Mouse (Mus musculus): ENCODE data around the gene Il12b. TPM values are rescaled to one million over a fixed set of nuclear protein-coding genes. Genes with fewer than 3 reads are reported as not detected.
"Not testable (repeated sequence)": the region's sequence is repeated elsewhere in the genome, so short reads cannot be mapped to it uniquely, and the experiment has no call there.

Gene Il12b
- polyA plus RNA-seq, 1 experiment from 2014 or later: not detected

- not testable (repeated sequence) for H3K4me2 ChIP-seq (ENCODE audit: low read length); H3K4me3 ChIP-seq (ENCODE audit: low read depth, low read length); H3K9ac ChIP-seq (ENCODE audit: low read length); H3K9me3 ChIP-seq (replicated peaks; ENCODE audit: control insufficient read depth, low read length); DNase-seq (ENCODE audit: low spot score); H3K4me1 ChIP-seq (ENCODE audit: control insufficient read depth, insufficient read depth, low read length); ATAC-seq; H3K27me3 ChIP-seq (replicated peaks; ENCODE audit: control insufficient read depth, insufficient read depth, low read length); H3K27ac ChIP-seq (ENCODE audit: low read depth, low read length)
- 94% methylated on average over 5 of the region's 5 CpGs for WGBS
- peaks cover 23% of the 10 kb centered on the region for H3K36me3 ChIP-seq (ENCODE audit: control insufficient read depth, insufficient read depth, low read length)
These were observed 52.2 kb downstream of the Il12b start for GRCm38 (mm10) chr11:44452016-44452415.

DNA sequence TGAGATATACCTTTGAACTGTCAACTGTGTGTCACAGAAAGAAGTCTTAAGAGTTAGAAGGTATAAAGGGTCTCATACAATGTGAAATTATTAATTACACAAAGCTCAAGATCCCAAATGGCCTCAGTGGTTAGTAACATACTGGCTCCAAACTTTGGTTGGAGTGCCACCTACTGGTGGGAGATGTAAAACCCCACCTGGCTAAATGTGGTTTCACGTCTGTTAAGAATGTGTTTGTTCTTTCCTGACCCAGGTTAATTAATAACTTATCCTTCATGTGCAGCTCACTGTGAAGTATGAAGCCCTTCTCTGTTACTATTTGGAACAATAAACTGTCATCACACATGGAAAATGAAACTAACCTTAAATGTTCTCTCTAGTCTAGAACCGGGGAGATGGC, 53.6 kb downstream of the Il12b start:
- Histone ChIP-seq H3K27me3 (replicated peaks; ENCODE audit: control insufficient read depth, insufficient read depth, low read length) (no peaks in the 10 kb centered on the region), H3K36me3 (ENCODE audit: control insufficient read depth, insufficient read depth, low read length) (peaks cover 32% of the 10 kb centered on the region), H3K9me3 (replicated peaks; ENCODE audit: control insufficient read depth, low read length) (no peaks in the 10 kb centered on the region), H3K27ac (ENCODE audit: low read depth, low read length) (no peak overlapping the region), H3K4me3 (ENCODE audit: low read depth, low read length) (no peak overlapping the region), H3K4me2 (ENCODE audit: low read length) (no peak overlapping the region), H3K4me1 (ENCODE audit: control insufficient read depth, insufficient read depth, low read length) (no peaks in the 10 kb centered on the region), H3K9ac (ENCODE audit: low read length) (no peak overlapping the region)
- DNase-seq (ENCODE audit: low spot score) (peak; percentile 75), ATAC-seq (0 out of 2 replicates have a peak, but pooled peaks have one; percentile 63)
- WGBS: 68% methylated on average over 2 of the region's 2 CpGs

- 73% methylated on average over 6 of the region's 6 CpGs for WGBS
- peaks cover 58% of the 10 kb centered on the region for H3K36me3 ChIP-seq (ENCODE audit: control insufficient read depth, insufficient read depth, low read length)
- no peaks in the 10 kb centered on the region for H3K4me1 ChIP-seq (ENCODE audit: control insufficient read depth, insufficient read depth, low read length)
- H3K27me3 ChIP-seq (replicated peaks; ENCODE audit: control insufficient read depth, insufficient read depth, low read length): no peaks in the 10 kb centered on the region
- H3K4me2 ChIP-seq (ENCODE audit: low read length): no peak overlapping the region
- no peak overlapping the region for H3K4me3 ChIP-seq (ENCODE audit: low read depth, low read length)
- no peak overlapping the region for H3K27ac ChIP-seq (ENCODE audit: low read depth, low read length)
- H3K9ac ChIP-seq (ENCODE audit: low read length): no peak overlapping the region
- H3K9me3 ChIP-seq (replicated peaks; ENCODE audit: control insufficient read depth, low read length): no peaks in the 10 kb centered on the region
- DNase-seq (ENCODE audit: low spot score): no peak
- no peak for ATAC-seq
These were observed 61.6 kb downstream of the Il12b start for GRCm38 (mm10) chr11:44461493-44461892.

Other genes starting within 250 kb of the Il12b start
- gene Ublcp1, start 70.4 kb downstream of the Il12b start, polyA plus RNA-seq (2014; fragmentation: Nextera tagmentation; extraction: Ambion mirVana): 65.0 and 74.5 TPM in 2 replicates
- 92.6 and 102 TPM in 2 replicates for gene Rnf145, start 118.9 kb downstream of the Il12b start, polyA plus RNA-seq (2014; fragmentation: Nextera tagmentation; extraction: Ambion mirVana)
- 30.7 and 37.6 TPM in 2 replicates for gene Ebf1, start 217.3 kb downstream of the Il12b start, polyA plus RNA-seq (2014; fragmentation: Nextera tagmentation; extraction: Ambion mirVana)